Mouse (Mus musculus) adrenal gland, adult (tissue): Measurements from ENCODE around the gene Tenm3.
A peak's percentile ranks its signal among the peaks of the same experiment; 100 is the strongest.

Experiments used
- DNase-seq, 2 experiments: peaks; one replicate each; pipeline ENCODE4 v3.0.0; 2022 to 2023; ENCODE audit warnings: low spot score in 1 of 2; ENCODE audit not compliant: inconsistent age in 2 of 2

The Tenm3 gene

DNA sequence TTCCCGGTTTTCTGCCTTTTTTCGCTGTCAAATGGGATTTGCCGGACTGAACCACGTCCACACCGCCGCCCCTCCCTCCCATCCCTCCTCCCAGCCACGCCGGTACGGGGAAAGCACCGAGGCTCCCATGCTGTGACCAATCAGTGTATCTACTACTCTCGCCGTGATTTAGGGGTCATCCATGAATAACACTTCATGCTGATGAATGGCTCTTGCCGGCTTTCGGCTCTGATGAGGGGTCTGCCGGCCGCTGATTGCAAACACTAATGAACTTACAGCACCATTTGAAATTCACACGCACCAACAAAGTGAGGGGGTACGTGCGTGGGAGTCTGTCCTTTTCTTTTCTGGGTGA, at the start of gene Tenm3:
Gene Tenm3, minus strand, starts transcription at position 21 of the 355 bp plus-strand sequence.
- DNase-seq: no peak

DNA sequence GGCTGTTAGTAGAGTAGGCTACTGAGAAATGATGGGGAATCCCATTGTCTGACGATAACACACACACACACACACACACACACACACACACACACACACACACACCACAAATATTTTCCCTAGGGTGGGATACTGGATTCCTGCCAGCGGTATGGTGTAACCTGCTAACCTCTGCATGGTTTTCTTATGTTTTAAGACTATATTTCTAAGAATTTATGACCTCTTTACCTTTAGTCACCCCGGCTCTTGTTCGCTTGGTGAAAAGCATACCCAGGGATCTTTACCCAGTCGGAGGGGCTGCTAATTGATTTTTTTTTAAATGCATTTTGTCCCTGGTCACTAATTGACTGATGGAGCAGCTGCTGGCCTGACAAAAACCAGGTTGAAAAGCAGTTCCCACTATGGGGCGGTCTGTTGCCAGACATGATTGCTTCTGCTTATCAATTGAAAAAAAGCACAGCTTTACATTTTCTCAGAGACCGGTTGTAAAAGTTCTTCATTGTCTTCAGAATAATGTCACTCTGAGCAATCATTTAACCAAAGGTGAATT, 46.5 kb upstream of the Tenm3 start:
- DNase-seq: no peak

DNA sequence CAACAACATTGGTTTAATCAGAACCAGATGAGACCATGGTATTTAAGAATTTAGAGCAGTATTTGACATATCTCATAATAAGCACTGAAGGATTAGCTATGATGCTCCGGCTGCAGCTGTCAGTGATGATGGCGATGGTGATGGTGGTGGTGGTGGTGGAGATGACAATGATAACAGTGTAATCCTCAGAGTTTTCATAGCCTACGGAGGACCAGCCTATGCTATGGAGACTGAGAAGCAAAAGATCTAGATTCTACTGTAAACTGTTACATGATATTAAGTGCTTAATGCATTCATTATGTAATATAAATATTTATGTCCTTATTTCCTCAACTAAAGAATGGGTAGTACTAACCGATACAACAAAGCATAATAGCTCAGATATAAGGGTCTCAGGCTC, 40.5 kb upstream of the Tenm3 start:
- no peak for DNase-seq

DNA sequence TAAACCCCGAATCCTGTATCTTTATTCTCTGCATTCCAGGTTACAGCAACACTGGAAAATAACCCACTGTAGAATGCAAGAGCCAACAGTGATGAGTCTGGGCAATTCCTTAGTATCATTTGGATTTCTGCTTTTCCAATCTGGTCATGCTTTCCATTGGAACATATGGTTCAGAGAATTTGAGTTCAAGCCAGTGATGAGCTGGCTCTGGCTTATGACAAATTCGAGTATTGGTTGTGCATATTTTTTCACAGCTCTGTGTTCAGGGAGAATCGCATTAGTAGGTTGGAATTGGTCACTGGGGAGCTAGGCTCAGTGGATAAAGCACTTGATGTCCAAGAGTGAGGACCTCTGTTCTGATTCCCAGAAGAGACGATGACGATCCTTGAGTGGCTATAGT, 36.8 kb upstream of the Tenm3 start:
- DNase-seq: no peak

DNA sequence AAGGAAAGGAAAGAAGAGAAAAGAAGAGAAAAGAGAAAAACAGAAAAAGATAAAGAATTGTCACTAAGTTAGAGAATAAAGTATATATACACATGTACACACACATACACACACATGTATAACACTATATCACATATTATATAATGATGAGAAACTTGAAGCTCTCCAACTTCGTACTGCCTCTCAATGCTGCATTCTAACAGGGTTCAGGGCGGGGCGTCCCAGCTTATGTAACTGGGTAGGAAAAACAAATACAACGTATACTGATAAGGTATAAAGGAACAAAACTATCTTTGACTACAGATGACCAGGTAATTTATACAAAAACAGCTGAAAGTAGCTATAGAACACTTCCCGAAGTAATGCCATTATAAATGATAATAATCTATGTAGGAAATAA, 22.2 kb upstream of the Tenm3 start:
- DNase-seq: no peak

DNA sequence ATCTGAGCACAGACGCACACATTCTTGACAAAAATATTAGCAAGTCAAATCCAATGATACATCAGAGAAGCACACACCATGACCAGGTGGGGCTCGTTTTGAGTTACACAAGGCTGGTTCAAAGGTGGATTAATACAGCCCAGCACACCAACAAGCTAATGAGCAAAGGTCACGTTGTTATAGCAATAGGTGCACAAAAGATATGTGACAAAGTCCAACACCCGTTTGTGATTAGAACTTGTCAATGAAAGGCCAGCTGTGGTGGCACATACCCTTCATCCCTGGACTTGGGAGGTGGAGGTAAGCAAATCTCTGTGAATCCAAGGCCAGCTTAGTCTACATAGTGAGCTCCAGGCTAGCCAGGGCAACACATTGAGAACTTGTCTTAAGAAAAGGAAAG, 21.7 kb upstream of the Tenm3 start:
- no peak for DNase-seq

DNA sequence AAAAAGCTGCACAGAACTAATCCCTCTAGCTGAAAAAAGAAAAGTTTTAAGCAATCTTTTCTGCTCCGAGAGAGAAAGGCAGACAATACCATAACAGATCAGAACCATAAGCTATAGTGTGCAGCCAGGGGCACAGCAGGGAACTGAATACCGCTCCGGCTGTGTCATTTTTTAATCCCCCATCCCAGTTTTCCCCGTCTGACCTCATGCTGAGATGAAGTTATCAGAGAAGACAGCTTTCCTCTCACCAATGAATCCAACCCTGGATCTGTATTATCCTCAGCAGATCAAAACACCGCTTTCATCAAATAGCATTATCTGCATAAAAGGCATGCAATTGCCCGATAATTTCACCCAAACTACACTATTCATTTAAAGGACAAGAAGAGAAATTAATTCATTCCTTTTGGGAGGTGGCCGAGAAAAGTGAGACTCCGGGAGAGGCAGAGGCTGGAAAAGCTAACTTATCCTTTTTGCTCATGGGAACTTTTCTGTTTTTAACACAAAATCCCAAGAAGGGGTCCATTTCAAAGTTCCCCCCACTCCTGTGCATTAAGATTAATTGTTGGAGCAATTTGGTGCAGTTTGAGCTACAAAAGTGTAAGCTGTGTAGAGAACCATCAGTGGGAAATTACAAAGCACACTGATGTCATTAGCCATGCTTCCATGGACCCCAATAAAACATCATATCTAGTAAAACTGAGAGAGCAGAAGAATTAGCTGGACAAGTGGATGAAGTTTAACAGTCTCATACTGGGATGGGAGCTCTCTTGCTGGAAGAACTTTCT, 6.7 kb upstream of the Tenm3 start:
- DNase-seq: no peak

DNA sequence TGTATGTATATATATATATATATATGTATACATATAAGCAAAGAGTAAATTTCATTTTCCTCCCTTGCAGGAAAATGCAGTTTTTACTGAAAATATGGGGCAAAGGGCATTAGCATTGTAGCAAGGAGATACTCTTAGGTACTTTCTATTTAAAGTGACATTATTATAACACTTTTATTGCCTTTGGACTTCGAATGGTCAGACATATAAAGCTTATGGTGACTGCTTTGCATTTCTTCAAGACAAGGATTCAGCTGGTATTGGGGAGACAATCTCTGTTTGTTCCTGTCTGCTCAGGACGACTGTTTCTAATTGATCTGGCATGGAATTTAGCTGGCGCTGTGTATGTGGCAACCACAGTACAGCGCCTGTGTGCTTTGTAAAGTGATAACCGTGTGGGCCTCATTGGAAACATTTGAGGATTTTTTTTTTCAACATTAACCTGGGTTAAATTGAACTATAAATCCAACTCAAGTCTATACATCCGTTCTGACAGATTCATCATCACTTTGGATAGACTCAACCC, 5.4 kb upstream of the Tenm3 start:
- DNase-seq: no peak

DNA sequence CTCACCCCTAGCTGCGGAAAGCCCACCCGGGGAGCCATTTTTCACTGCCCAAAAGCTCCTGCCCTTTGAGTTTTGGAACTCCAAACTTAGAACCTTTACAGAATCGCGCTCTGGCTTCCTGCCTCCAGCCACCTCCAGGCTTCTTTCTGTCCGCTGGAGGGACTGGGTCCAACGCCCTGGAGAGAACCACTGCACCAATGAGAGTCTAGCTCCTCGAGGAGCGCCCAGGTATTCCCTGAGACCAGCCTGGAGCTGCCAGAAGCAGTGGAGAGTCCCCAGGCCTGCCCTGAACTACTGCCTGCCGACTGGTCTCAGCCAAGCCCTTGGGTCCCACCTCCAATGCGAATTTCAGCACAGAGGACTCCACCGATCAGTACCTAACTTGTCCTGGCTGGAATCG, 1.2 kb upstream of the Tenm3 start:
- peak in 1 of 2 experiments; percentile 28 for DNase-seq

DNA sequence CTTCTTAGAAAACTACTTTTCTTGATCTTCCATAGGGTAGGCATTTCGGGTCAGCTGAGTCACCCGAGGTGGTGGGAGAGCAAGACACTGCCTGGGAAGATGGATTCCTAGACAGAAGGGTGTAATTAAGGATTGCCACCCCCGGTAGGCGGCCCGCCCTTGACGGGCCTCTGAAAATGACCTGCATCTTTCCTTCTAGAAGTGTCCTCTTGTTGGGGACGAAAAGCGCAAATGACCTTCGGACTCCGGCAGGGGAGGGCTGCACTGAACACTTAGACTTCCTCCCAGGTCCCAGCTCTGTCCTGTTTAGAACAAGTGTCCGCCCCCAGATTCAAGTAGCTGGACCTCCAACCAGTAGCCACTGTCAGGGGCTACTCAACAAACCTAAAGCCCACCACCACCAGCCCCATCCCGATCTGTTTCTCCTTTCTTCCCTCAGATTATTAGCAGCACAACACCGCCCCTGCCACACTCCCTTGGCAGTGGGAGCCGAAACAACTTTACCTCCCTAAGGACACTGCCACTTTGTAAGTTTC, 687 bp upstream of the Tenm3 start:
- DNase-seq: peak in 1 of 2 experiments; percentile 41

DNA sequence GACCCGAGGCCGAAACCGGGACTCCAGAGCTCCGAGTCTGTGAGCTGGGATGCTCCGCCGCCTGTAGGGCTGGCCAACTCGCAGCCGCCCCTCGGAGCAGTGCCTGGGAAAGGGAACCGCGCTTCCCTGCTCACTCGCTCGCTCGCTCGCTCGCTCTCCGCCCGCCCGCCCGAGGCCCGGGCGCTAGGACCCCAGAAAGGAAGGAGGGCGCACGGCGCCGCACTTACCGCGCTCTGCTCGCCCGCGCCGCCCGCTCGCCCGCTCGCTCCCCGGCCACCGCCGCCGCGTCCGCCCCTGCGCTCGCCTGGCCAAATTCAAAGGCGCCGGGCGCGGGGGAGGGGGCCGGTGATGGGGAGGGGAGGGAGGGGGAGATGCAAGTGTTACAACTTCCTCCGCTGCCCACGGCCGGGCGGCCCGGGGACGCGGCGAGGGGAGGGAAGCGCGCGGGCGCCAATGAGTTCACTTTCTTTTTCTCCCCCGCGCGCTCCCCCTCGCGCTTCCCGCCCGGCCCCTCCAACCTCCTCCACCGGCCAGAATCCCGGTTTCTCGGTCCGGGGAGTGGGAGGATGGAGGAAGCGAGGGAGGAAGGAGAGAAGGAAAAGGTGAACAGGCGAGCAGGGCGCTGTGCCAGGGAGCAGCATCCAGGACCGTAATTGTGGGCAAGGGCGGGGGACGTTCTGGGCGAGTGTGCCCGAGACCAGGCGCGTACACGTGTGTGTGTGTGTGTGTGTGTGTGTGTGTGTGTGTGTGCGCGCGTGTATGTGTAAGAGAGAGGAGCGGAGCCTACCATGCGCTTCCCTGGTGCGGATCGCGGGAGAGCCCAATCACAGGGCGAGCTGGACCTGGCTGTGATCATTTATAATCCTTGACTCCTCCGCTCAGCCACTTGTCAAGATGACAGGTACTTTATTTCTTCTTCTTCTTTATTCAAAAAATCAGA, 490 bp downstream of the Tenm3 start:
- peak; percentile 17 to 67 for DNase-seq

DNA sequence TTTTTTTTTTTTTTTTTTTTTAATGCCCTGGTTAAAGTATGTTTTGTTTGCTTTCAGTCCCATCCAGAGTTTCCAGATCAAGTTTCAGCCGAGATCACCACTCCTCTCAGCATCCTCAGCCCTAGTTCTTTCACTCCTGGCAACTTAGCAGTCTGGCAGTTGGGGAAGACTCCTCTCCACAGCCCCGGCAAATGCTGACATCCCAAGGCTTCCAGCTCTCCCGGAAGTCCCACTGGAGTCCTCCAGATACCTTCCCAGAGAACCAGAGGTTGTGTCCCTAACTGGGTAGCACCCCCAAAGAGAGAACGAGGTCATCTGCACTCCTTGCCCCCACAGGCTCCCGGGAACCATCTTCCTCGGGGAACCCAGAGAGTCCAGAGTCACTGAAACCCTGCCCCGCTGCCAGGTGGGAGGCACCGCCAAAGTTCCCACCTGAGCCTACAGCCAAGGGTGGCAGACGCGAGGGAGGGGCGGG, 1.2 kb downstream of the Tenm3 start:
- no peak for DNase-seq

DNA sequence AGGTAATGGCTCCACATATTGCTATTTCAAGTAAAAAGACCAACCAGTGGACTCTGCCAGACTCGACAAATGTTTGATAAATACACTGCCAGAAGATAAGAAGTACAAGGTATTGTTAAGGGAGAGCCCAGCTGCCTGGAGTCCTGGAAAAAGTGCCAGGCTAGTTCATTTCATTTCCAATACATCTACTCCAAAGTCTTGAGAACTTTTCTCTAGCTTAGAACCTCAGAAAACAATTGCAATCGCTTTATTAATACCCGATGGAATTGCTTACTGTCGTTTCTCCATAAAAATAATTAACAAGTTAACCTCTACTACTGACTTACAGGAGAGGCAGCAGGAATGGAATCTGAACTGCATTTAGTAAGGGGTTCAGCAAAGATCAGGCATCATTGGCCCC, 1.7 kb downstream of the Tenm3 start:
- no peak for DNase-seq

DNA sequence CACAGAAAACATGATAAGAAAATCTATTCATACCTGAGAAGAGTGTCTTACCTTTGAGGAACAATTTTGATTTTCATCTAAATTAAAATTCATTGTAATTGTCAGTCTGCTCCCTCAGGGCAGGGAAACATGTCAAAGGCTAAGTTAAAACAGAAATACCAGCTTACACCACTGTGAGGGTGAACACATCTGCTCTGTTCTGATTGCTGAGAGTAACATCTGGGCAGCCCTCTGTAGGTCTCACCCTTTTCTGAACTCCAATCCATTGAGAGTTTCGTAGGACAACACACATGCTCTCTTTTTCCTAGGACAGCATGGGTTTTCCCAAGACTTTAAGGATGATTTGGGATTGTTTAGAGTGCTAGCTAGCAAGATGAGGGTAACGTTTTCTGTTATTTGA, 8.0 kb downstream of the Tenm3 start:
- no peak for DNase-seq

DNA sequence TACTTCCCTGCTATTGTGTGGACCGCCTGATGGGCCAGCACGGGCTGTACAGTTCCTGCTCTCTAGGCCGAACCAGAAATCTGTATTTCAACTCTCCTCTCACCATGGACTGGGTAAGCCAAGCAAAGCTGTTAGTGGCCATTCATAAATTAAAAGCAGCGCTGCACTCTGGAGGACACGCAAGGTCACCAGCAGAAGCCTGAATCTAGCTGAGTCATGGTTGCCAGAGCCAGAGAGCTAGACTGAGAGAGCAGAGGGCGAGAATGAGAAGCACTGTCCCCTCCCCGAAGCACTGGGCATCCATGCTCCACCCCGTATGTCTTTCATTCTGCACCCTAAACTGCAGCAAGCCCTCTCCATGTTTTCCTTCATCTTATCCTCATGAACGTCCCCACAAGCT, 16.3 kb downstream of the Tenm3 start:
- DNase-seq: peak; percentile 43 to 80

DNA sequence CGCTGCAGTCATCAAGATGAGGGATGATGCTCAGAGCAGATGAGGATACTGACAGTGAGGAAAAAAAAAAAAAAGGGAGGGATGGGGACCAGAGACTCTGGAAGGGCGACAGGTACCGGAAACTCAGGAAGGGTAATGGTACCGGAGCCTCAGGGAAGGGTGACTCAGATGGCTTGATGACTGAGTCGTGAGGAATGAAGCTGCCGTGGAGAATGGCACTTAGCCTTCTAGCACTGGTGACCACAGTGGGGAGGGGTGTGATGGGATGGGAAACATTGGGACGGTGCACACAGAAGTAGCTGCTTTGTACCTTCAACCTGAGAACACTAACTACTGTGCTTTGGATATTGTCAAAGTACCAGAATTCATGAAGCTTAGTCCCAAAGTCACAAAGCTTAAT, 18.1 kb downstream of the Tenm3 start:
- no peak for DNase-seq

DNA sequence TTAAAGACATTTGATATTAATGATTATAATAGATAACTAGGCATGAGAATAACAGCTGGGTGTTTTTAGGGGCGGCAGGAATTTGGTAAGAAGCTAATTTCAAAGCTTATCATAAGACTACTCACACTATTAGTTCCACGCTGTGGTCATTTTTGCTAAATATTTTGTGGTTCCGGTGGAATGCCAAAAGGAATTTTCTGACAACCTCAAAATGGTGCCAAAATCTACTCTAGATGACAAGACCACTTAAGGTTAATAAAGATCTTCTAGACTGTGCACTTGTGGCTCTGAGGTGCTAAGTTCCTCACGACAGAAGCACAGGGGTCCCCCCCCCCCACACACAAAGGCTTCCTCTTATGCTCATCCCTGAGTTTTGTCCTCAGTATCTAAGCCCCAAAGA, 21.5 kb downstream of the Tenm3 start:
- no peak for DNase-seq

DNA sequence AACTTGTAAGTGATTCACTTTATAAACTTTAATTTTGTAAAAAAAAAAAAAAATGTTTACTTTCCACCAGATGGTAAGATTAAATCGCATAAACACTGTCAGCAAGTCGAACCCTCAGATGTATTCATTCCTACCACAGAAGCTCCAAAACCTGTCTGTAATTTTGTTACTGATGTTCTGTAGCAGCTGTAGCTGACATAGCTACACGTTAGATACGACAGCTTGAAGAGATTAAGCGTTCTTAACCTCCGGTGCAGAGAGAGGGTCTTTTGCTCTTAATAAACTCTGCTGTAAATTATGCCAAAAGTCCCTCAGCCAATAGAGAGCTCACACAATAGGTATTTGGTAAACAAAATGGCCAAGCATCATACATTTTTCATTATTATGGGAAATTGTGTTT, 23.8 kb downstream of the Tenm3 start:
- DNase-seq: no peak

DNA sequence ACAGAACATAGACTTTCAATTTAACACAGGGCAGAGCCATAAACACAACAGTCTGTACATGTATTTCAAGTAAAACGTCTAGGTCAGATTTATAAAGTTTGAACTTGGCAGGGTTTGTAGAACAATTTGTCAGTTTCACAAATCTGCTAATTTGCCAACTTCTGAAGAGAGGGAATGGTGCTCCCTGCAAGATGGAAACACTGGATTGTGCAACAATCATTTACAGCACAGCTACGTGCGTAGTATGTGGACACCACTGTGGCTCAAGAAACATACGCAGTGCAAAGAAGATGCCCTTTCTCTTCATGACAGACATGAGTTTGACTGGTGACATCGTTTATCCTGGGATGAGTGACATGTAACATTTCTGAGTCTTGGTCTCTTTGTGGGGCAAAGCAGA, 24.4 kb downstream of the Tenm3 start:
- DNase-seq: no peak

DNA sequence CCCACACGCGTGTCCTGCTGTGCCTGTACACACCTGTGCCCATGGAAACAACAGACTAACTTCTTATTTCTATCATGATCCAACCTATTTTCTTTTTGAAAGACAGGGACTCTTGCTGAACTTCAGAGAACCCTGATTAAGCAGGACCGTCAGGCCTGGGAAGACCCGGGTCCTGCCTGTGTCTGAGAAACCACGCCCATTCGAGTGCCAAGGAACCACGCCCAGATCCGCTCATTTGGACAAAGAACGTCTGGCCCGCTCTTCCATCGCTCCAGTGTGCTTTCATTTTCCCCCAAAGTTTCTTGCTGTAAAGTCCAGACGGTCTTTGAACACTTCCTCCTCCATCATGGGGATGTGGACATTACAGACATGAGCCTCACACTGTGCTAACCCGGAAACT, 26.8 kb downstream of the Tenm3 start:
- no peak for DNase-seq

DNA sequence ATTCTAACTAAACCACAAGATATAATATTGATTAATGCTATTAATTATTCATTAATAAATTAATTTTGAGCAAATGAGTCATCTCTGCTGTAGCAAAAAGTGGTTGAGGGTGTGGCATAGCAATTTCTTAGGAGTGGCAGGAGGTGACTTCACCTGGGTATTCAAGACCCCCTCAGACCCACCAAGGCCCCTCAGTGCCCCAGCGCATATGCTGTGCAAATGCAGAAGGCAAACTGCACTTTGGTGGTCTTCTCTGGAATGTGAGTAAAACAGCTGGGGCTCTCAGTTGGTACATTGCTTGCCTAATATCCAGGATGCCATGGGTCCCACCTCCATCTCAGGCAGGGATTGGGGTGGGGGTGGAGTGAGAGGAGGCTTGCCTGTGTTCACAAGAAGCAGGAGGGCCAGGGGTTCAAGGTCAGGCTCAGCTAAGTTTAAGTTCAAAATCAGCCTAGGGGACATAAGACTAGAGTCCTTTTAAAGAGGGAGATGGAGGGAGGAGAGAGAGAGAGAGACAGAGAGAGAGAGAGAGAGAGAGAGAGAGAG, 31.5 kb downstream of the Tenm3 start:
- no peak for DNase-seq
